Mouse (Mus musculus) lung, adult 18-20 months (tissue): ENCODE data around the gene Adam12.
A peak's percentile ranks its signal among the peaks of the same experiment; 100 is the strongest.

Source experiments
- DNase-seq, 2 experiments: peaks; one replicate each; pipeline ENCODE4 v3.0.0; 2022; ENCODE audit warnings: mixed read lengths in 2 of 2

Adam12 gene

GRCm38 (mm10) chr7:133863151-133863550 is 368.8 kb downstream of the Adam12 start:
- no peak for DNase-seq

- no peak for DNase-seq
Measured at GRCm38 (mm10) chr7:133862723-133863122, 369.2 kb downstream of the Adam12 start.

GRCm38 (mm10) chr7:133862233-133862632 is 369.7 kb downstream of the Adam12 start:
- no peak for DNase-seq

GRCm38 (mm10) chr7:133859548-133859947 is 372.4 kb downstream of the Adam12 start:
- DNase-seq, result no peak

GRCm38 (mm10) chr7:133858506-133858905 is 373.4 kb downstream of the Adam12 start:
- DNase-seq, result no peak

- peak; percentile 50 to 61 for DNase-seq
Measured at GRCm38 (mm10) chr7:133856278-133856677, 375.7 kb downstream of the Adam12 start.

- DNase-seq, result no peak
Measured at GRCm38 (mm10) chr7:133850735-133851134, 381.2 kb downstream of the Adam12 start.

- DNase-seq, result no peak
Measured at GRCm38 (mm10) chr7:133848180-133848579, 383.8 kb downstream of the Adam12 start.

GRCm38 (mm10) chr7:133847175-133847574 is 384.8 kb downstream of the Adam12 start:
- DNase-seq, result peak; percentile 58 to 73

- no peak for DNase-seq
Measured at GRCm38 (mm10) chr7:133842079-133842478, 389.9 kb downstream of the Adam12 start.

GRCm38 (mm10) chr7:133839546-133839945 is 392.4 kb downstream of the Adam12 start:
- DNase-seq, result no peak
